Mouse (Mus musculus): ENCODE measurements around the gene Gfap. TPM values are rescaled to one million over a fixed set of nuclear protein-coding genes. Genes with fewer than 3 reads are reported as not detected.

The Gfap gene
- polyA plus RNA-seq, 1 experiment from 2014 or later = 0.05 TPM

DNA sequence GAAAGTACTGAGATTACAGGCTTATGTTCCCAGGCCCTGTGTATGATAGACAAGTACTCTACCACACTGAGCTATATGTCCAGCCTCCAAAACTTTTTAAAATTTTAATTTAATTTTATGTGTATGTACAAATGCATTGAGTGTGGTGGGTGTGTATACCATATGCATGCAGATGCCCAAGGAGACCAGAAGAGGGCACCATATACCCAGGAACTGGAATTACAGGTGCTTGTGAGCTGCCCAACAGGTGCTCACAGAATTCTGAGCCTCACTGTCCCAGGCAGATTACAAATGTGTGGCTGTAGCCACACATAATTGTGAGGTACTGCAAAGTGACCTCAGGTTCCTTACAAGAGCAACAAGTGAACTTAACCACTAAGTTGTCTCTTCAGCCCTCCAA is 47.0 kb downstream of the Gfap start:
- no peak for DNase-seq (ENCODE audit: low spot score)
- Histone ChIP-seq H3K27ac (no peak overlapping the region), H3K4me3 (no peak overlapping the region), H3K4me1 (no peaks in the 10 kb centered on the region), H3K36me3 (peaks cover 98% of the 10 kb centered on the region), H3K9me3 (no peaks in the 10 kb centered on the region), H3K27me3 (ENCODE audit: insufficient read depth, poor library complexity, severe bottlenecking) (no peaks in the 10 kb centered on the region)

DNA sequence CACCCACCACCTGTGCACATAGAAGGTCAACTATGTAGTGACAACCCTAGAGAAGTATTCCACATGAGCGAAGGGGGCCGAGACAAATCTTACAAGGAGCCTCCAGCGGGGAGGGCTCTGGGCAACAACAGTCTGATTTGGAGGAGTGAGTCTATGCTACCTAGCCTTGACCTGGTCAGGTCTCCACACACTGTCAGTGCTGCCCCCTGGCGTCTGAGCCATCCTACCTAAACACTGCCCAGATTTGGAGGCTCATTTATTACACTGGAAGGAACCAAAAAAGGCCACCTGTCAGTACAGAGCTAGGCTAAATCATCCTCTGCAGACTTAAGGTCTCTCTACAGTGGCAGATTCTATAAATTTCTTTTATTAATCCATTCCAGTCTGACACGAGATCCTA is 48.8 kb downstream of the Gfap start:
- 69% methylated on average over 5 of the region's 5 CpGs for WGBS
- DNase-seq (ENCODE audit: low spot score) = no peak
- Histone ChIP-seq H3K4me1 (no peaks in the 10 kb centered on the region), H3K36me3 (peaks cover 98% of the 10 kb centered on the region), H3K27me3 (ENCODE audit: insufficient read depth, poor library complexity, severe bottlenecking) (no peaks in the 10 kb centered on the region), H3K4me3 (no peak overlapping the region), H3K9me3 (no peaks in the 10 kb centered on the region), H3K27ac (no peak overlapping the region)

DNA sequence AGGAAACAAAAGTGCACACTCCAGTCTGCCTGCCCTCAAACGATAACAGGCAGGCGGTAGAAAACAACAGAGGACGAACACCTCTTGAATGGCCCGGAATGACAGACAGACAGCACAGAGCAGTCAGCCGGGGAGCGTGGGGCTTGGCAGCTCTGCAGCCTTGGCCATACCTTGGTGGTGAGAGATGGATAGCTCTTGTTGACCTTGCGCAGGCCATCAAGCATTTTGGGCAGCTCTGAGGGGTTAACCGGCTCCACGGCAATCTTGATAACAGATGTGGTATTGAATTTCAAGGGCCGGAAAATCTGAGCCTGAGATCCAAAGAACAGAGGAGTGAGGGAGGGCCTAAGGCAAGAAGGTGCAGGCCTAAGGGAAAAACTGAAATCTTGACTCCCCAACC is 54.8 kb downstream of the Gfap start:
- no peak for DNase-seq (ENCODE audit: low spot score)
- H3K36me3 ChIP-seq = peaks cover 100% of the 10 kb centered on the region
- no peaks in the 10 kb centered on the region for H3K27me3 ChIP-seq (ENCODE audit: insufficient read depth, poor library complexity, severe bottlenecking)
- H3K4me3 ChIP-seq = no peak overlapping the region
- 65% methylated on average over 10 of the region's 10 CpGs for WGBS
- H3K9me3 ChIP-seq = no peaks in the 10 kb centered on the region
- no peak overlapping the region for H3K27ac ChIP-seq
- no peaks in the 10 kb centered on the region for H3K4me1 ChIP-seq

GRCm38 (mm10) chr11:102838616-102839150 is 62.0 kb downstream of the Gfap start:
- Histone ChIP-seq H3K9me3 (no peaks in the 10 kb centered on the region), H3K27ac (no peak overlapping the region), H3K4me1 (no peaks in the 10 kb centered on the region), H3K4me3 (no peak overlapping the region), H3K27me3 (ENCODE audit: insufficient read depth, poor library complexity, severe bottlenecking) (no peaks in the 10 kb centered on the region), H3K36me3 (peaks cover 74% of the 10 kb centered on the region)
- 87% methylated on average over 9 of the region's 9 CpGs for WGBS
- DNase-seq (ENCODE audit: low spot score) = no peak

- no peak for DNase-seq (ENCODE audit: low spot score)
- H3K4me3 ChIP-seq = no peak overlapping the region
- 93% methylated on average over 2 of the region's 2 CpGs for WGBS
- peaks cover 69% of the 10 kb centered on the region for H3K36me3 ChIP-seq
- no peak overlapping the region for H3K27ac ChIP-seq
- no peaks in the 10 kb centered on the region for H3K9me3 ChIP-seq
- H3K27me3 ChIP-seq (ENCODE audit: insufficient read depth, poor library complexity, severe bottlenecking) = no peaks in the 10 kb centered on the region
- no peaks in the 10 kb centered on the region for H3K4me1 ChIP-seq
These were observed 62.6 kb downstream of the Gfap start for GRCm38 (mm10) chr11:102838126-102838525.

DNA sequence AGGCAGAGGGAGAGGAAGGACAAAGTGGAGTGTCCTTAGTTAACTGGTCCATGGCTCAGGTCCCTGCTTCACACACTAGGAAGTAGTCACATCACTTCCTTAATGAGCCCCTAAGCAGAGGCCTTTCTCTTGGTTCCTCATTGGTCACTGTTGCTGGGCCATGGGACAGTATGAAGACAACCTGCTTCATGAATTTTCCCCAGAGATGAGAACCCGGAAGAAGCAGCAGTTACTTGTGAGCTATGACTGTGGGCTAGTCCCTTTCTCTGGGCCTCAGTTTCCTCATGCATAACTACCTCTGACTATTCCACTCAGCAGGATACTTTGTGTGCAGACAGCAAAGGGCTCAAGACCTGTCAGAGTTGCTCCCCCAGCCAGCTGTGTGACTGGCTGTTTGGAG is 63.3 kb downstream of the Gfap start:
- H3K27me3 ChIP-seq (ENCODE audit: insufficient read depth, poor library complexity, severe bottlenecking) = no peaks in the 10 kb centered on the region
- no peak overlapping the region for H3K27ac ChIP-seq
- peaks cover 61% of the 10 kb centered on the region for H3K36me3 ChIP-seq
- 86% methylated on average over 1 of the region's 1 CpGs for WGBS
- 0 out of 2 replicates have a peak, but pooled peaks cover 4% of the 10 kb centered on the region for H3K4me1 ChIP-seq
- H3K4me3 ChIP-seq = no peak overlapping the region
- DNase-seq (ENCODE audit: low spot score) = no peak
- no peaks in the 10 kb centered on the region for H3K9me3 ChIP-seq

Other genes with a start within 250 kb of the Gfap start
- 0.53 and 1.2 TPM in 2 replicates for gene Meioc, start 237.2 kb downstream of the Gfap start, polyA plus RNA-seq (2016; fragmentation: Nextera tagmentation; extraction: Ambion mirVana)
- 49.4 and 49.9 TPM in 2 replicates for gene Ccdc43, start 203.1 kb downstream of the Gfap start, polyA plus RNA-seq (2016; fragmentation: Nextera tagmentation; extraction: Ambion mirVana)
- gene Adam11, start 139.5 kb downstream of the Gfap start, polyA plus RNA-seq (2016; fragmentation: Nextera tagmentation; extraction: Ambion mirVana) = 6.2 and 7.1 TPM in 2 replicates
- 57.0 and 81.1 TPM in 2 replicates for gene Gjc1, start 81.2 kb downstream of the Gfap start, polyA plus RNA-seq (2016; fragmentation: Nextera tagmentation; extraction: Ambion mirVana)
- gene Higd1b, start 65.1 kb downstream of the Gfap start, polyA plus RNA-seq (2016; fragmentation: Nextera tagmentation; extraction: Ambion mirVana) = not detected in 2 replicates
- gene Eftud2, start 19.9 kb downstream of the Gfap start, polyA plus RNA-seq (2016; fragmentation: Nextera tagmentation; extraction: Ambion mirVana) = 206 and 238 TPM in 2 replicates
- 0.62 and 0.93 TPM in 2 replicates for gene Ccdc103, start 19.7 kb downstream of the Gfap start, polyA plus RNA-seq (2016; fragmentation: Nextera tagmentation; extraction: Ambion mirVana)
- not detected in 2 replicates for gene Fam187a, start 15.7 kb downstream of the Gfap start, polyA plus RNA-seq (2016; fragmentation: Nextera tagmentation; extraction: Ambion mirVana)
- 7.7 and 12.1 TPM in 2 replicates for gene Kif18b, start 24.2 kb upstream of the Gfap start, polyA plus RNA-seq (2016; fragmentation: Nextera tagmentation; extraction: Ambion mirVana)
- gene C1ql1, start 45.8 kb upstream of the Gfap start, polyA plus RNA-seq (2016; fragmentation: Nextera tagmentation; extraction: Ambion mirVana) = 0.34 and 0.98 TPM in 2 replicates
- gene Nmt1, start 127.3 kb upstream of the Gfap start, polyA plus RNA-seq (2016; fragmentation: Nextera tagmentation; extraction: Ambion mirVana) = 58.4 and 59.0 TPM in 2 replicates
- 113 and 137 TPM in 2 replicates for gene Dcakd, start 127.4 kb upstream of the Gfap start, polyA plus RNA-seq (2016; fragmentation: Nextera tagmentation; extraction: Ambion mirVana)
- gene Plcd3, start 200.7 kb upstream of the Gfap start, polyA plus RNA-seq (2016; fragmentation: Nextera tagmentation; extraction: Ambion mirVana) = 3.6 and 4.8 TPM in 2 replicates
- gene Acbd4, start 200.8 kb upstream of the Gfap start, polyA plus RNA-seq (2016; fragmentation: Nextera tagmentation; extraction: Ambion mirVana) = 9.8 and 10.2 TPM in 2 replicates
- 1.8 and 2.8 TPM in 2 replicates for gene Hexim1, start 215.3 kb upstream of the Gfap start, polyA plus RNA-seq (2016; fragmentation: Nextera tagmentation; extraction: Ambion mirVana)
- gene Hexim2, start 231.5 kb upstream of the Gfap start, polyA plus RNA-seq (2016; fragmentation: Nextera tagmentation; extraction: Ambion mirVana) = 6.5 and 7.9 TPM in 2 replicates